Mouse (Mus musculus) MEL (cell line): ENCODE measurements around the gene Ptger1.

Source experiments
- CHD2 ChIP-seq: IDR thresholded peaks from 2 replicates; pipeline ENCODE4 v1.6.1; 2011; ENCODE audit warnings: low read length, improper control_type of control experiment
- GATA1 ChIP-seq: IDR thresholded peaks from 2 replicates; pipeline ENCODE4 v1.6.1; 2011; ENCODE audit warnings: low read depth, low read length, improper control_type of control experiment
- MAFK ChIP-seq: IDR thresholded peaks from 2 replicates; pipeline ENCODE4 v1.6.1; 2011; ENCODE audit warnings: low read depth, mild to moderate bottlenecking, low read length, improper control_type of control experiment, borderline replicate concordance
- TAL1 ChIP-seq: IDR thresholded peaks from 2 replicates; pipeline ENCODE4 v1.6.1; 2012; ENCODE audit warnings: mild to moderate bottlenecking, inconsistent platforms, low read length, moderate library complexity, mixed read lengths
- ZMIZ1 ChIP-seq: IDR thresholded peaks from 2 replicates; pipeline ENCODE4 v1.6.1; 2012; ENCODE audit warnings: low read depth, mild to moderate bottlenecking, inconsistent platforms, low read length, improper control_type of control experiment, moderate library complexity

GRCm38 (mm10) chr8:83623549-83623948 lies 42.9 kb upstream of the Ptger1 start:
- TF ChIP-seq CHD2 (no peak), MAFK (no peak), ZMIZ1 (no peak), TAL1 (no peak), GATA1 (no peak; the same call in 1 of the 2 replicates)
